Mouse (Mus musculus) spleen, postnatal 14 days (tissue): ENCODE results near the gene Eif2b5.
A peak's percentile ranks its signal among the peaks of the same experiment; 100 is the strongest.

Experiments
- DNase-seq, 2 experiments: peaks; one replicate each; pipeline ENCODE4 v3.0.0; 2021 to 2022; ENCODE audit warnings: low spot score in 2 of 2

Gene Eif2b5

GRCm38 (mm10) chr16:20489233-20489632 is 9.4 kb upstream of the Eif2b5 start:
- no peak for DNase-seq

GRCm38 (mm10) chr16:20490581-20490980 is 8.0 kb upstream of the Eif2b5 start:
- DNase-seq: no peak

GRCm38 (mm10) chr16:20491301-20491700 is 7.3 kb upstream of the Eif2b5 start:
- DNase-seq: no peak

- no peak for DNase-seq
Measured at GRCm38 (mm10) chr16:20493452-20493851, 5.2 kb upstream of the Eif2b5 start.

- DNase-seq: peak in 1 of 2 experiments; percentile 32
Measured at GRCm38 (mm10) chr16:20496671-20497600, 1.7 kb upstream of the Eif2b5 start.

GRCm38 (mm10) chr16:20497980-20498676 is 489 bp upstream of the Eif2b5 start:
- no peak for DNase-seq

- no peak for DNase-seq
Measured at GRCm38 (mm10) chr16:20506000-20506399, 7.4 kb downstream of the Eif2b5 start.

- DNase-seq: no peak
Measured at GRCm38 (mm10) chr16:20509349-20509748, 10.7 kb downstream of the Eif2b5 start.

GRCm38 (mm10) chr16:20511277-20511847 is 12.7 kb downstream of the Eif2b5 start:
- no peak for DNase-seq

GRCm38 (mm10) chr16:20516032-20516431 is 17.4 kb downstream of the Eif2b5 start:
- DNase-seq: no peak

- peak; percentile 80 to 82 for DNase-seq
Measured at GRCm38 (mm10) chr16:20516726-20517201, 18.1 kb downstream of the Eif2b5 start, which contains the start of gene Dvl3. TSS of gene Dvl3 (plus strand) at chr16:20516982.

- no peak for DNase-seq
Measured at GRCm38 (mm10) chr16:20517216-20517615, 18.6 kb downstream of the Eif2b5 start.

GRCm38 (mm10) chr16:20517701-20518374 is 19.2 kb downstream of the Eif2b5 start:
- no peak for DNase-seq

- no peak for DNase-seq
Measured at GRCm38 (mm10) chr16:20523886-20524285, 25.3 kb downstream of the Eif2b5 start.

GRCm38 (mm10) chr16:20528779-20529178 is 30.2 kb downstream of the Eif2b5 start:
- no peak for DNase-seq

GRCm38 (mm10) chr16:20529375-20529774 is 30.8 kb downstream of the Eif2b5 start:
- DNase-seq: no peak

GRCm38 (mm10) chr16:20530941-20531340 is 32.3 kb downstream of the Eif2b5 start:
- no peak for DNase-seq

- DNase-seq: no peak
Measured at GRCm38 (mm10) chr16:20534617-20535295, 36.1 kb downstream of the Eif2b5 start.

- DNase-seq: peak; percentile 83 to 88
Measured at GRCm38 (mm10) chr16:20535296-20536080, 36.9 kb downstream of the Eif2b5 start, which contains the start of gene Ap2m1. TSS of gene Ap2m1 (plus strand) at chr16:20535478.

GRCm38 (mm10) chr16:20536081-20536665 is 37.6 kb downstream of the Eif2b5 start:
- no peak for DNase-seq
